Mouse (Mus musculus): ENCODE data around the gene Fstl1.
A peak's percentile ranks its signal among the peaks of the same experiment; 100 is the strongest.

Gene Fstl1

GRCm38 (mm10) chr16:37776860-37777651 is at the start of gene Fstl1:
Gene Fstl1, plus strand, starts transcription at chr16:37776873.
- DNase-seq (ENCODE audit: low read depth, low spot score): peak; percentile 54

- DNase-seq (ENCODE audit: low read depth, low spot score): peak; percentile 83
Observed at GRCm38 (mm10) chr16:37728674-37729073, 48.0 kb upstream of the Fstl1 start.

GRCm38 (mm10) chr16:37729381-37730150 is 47.1 kb upstream of the Fstl1 start:
- DNase-seq (ENCODE audit: low read depth, low spot score): no peak

GRCm38 (mm10) chr16:37730293-37730835 is 46.3 kb upstream of the Fstl1 start:
- peak; percentile 58 for DNase-seq (ENCODE audit: low read depth, low spot score)

GRCm38 (mm10) chr16:37731431-37731830 is 45.2 kb upstream of the Fstl1 start:
- DNase-seq (ENCODE audit: low read depth, low spot score): no peak

- DNase-seq (ENCODE audit: low read depth, low spot score): peak; percentile 80
Observed at GRCm38 (mm10) chr16:37732023-37732761, 44.5 kb upstream of the Fstl1 start.

GRCm38 (mm10) chr16:37740076-37740475 is 36.6 kb upstream of the Fstl1 start:
- DNase-seq (ENCODE audit: low read depth, low spot score): no peak

GRCm38 (mm10) chr16:37742266-37742665 is 34.4 kb upstream of the Fstl1 start:
- no peak for DNase-seq (ENCODE audit: low read depth, low spot score)

- DNase-seq (ENCODE audit: low read depth, low spot score): no peak
Observed at GRCm38 (mm10) chr16:37752876-37753275, 23.8 kb upstream of the Fstl1 start.

GRCm38 (mm10) chr16:37753809-37754208 is 22.9 kb upstream of the Fstl1 start:
- no peak for DNase-seq (ENCODE audit: low read depth, low spot score)

- no peak for DNase-seq (ENCODE audit: low read depth, low spot score)
Observed at GRCm38 (mm10) chr16:37754483-37754882, 22.2 kb upstream of the Fstl1 start.

GRCm38 (mm10) chr16:37757223-37757622 is 19.4 kb upstream of the Fstl1 start:
- DNase-seq (ENCODE audit: low read depth, low spot score): no peak

GRCm38 (mm10) chr16:37763797-37764196 is 12.9 kb upstream of the Fstl1 start:
- DNase-seq (ENCODE audit: low read depth, low spot score): no peak

- no peak for DNase-seq (ENCODE audit: low read depth, low spot score)
Observed at GRCm38 (mm10) chr16:37776166-37776859, 360 bp upstream of the Fstl1 start.

- DNase-seq (ENCODE audit: low read depth, low spot score): peak; percentile 57
Observed at GRCm38 (mm10) chr16:37777796-37778475, 1.3 kb downstream of the Fstl1 start.

- no peak for DNase-seq (ENCODE audit: low read depth, low spot score)
Observed at GRCm38 (mm10) chr16:37778529-37778928, 1.9 kb downstream of the Fstl1 start.

- DNase-seq (ENCODE audit: low read depth, low spot score): no peak
Observed at GRCm38 (mm10) chr16:37779651-37780280, 3.1 kb downstream of the Fstl1 start.

- no peak for DNase-seq (ENCODE audit: low read depth, low spot score)
Observed at GRCm38 (mm10) chr16:37780386-37780785, 3.7 kb downstream of the Fstl1 start.

- DNase-seq (ENCODE audit: low read depth, low spot score): no peak
Observed at GRCm38 (mm10) chr16:37780911-37781310, 4.2 kb downstream of the Fstl1 start.

GRCm38 (mm10) chr16:37784526-37784925 is 7.9 kb downstream of the Fstl1 start:
- DNase-seq (ENCODE audit: low read depth, low spot score): no peak

Data from skeletal muscle tissue, adult 2 months (tissue).